In the genomic region with DNA sequence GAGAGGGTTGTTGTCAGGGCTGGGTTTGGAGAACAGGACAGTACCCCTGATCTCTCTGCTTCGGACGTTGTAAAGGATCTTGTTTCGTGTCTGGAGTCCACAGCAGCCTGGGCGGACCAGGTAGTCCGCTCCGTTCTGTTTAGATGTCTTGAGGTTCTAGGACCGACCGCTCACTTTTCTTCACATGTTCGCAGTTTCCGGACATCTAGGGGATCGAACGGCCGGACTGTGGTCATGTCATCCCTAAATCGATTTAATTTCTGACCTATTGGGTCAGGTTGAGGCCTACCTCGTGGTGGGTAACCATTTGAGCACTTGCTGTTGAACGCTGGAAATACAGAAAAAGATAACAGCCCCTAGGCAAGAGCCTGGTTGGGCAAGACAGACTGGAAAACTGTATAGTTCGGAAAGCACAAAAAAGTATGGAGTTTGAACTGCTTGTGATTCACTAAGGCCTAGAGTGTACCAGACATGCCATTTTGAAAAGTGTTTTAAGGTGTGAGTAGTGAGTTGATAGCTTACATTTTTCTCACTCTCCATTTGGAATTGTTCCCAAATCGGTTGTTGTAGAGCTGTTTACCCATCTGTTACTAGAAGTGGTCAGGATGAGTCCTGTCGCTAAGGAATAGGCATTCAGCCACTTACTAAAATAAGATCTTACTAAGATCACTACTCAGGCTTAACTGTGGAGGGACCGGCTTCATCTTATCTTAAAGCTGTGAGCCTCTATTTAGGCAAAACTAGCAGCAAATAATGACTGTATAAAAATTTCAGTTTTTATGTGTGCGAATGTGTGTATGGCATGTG, we compare ENCODE assay signal across 8 mouse cellular contexts. TPM values are rescaled to one million over a fixed set of nuclear protein-coding genes. Genes with fewer than 3 reads are reported as not detected.
DNase-seq lines count a peak whose midpoint lies in the region; ATAC-seq and TF ChIP-seq lines count a peak whose summit lies in the region.

No protein-coding gene starts in this region.

- no peak for TF ChIP-seq EP300 in heart, postnatal 0 days (IDR thresholded peaks at IDR 0.05; ENCODE audit: low read depth)

- no peak for ATAC-seq in heart, postnatal 0 days (ENCODE audit: insufficient read depth, low read depth)
- 0 out of 2 replicates have a peak, but pooled peaks have one; percentile 0 for ATAC-seq in hindbrain, embryonic 14.5 days (ENCODE audit: low FRiP score)
- no peak; the same call in 1 of the 2 replicates for ATAC-seq in midbrain, embryonic 14.5 days (ENCODE audit: low FRiP score, low TSS enrichment)

- no peaks in the 10 kb centered on the region for H3K9me3 ChIP-seq in heart, postnatal 0 days (replicated peaks; ENCODE audit: control insufficient read depth, low read length)
- H3K9me3 ChIP-seq in hindbrain, embryonic 14.5 days (ENCODE audit: control insufficient read depth, low read length): no peaks in the 10 kb centered on the region
- no peaks in the 10 kb centered on the region for H3K9me3 ChIP-seq in midbrain, embryonic 14.5 days (ENCODE audit: control insufficient read depth, low read length)

- H3K4me1 ChIP-seq in heart, postnatal 0 days (ENCODE audit: control insufficient read depth, insufficient read depth): peaks cover 9% of the 10 kb centered on the region
- no peaks in the 10 kb centered on the region; the same call in 1 of the 2 replicates for H3K4me1 ChIP-seq in bone marrow, adult 2 months (ENCODE audit: control insufficient read depth, insufficient read depth, low read length)
- peaks cover 8% of the 10 kb centered on the region for H3K4me1 ChIP-seq in hindbrain, embryonic 14.5 days (replicated peaks; ENCODE audit: control insufficient read depth, insufficient read depth, low read length)
- peaks cover 7% of the 10 kb centered on the region for H3K4me1 ChIP-seq in midbrain, embryonic 14.5 days (ENCODE audit: control insufficient read depth, insufficient read depth, low read length)

- WGBS in heart, postnatal 0 days: 10% methylated on average over 21 of the region's 21 CpGs
- 9% methylated on average over 21 of the region's 21 CpGs for WGBS in bone marrow, adult 2 months
- WGBS in hindbrain, embryonic 14.5 days: 14% methylated on average over 21 of the region's 21 CpGs
- WGBS in midbrain, embryonic 14.5 days: 15% methylated on average over 21 of the region's 21 CpGs

- DNase-seq in heart, postnatal 0 days (ENCODE audit: low spot score): no peak
- no peak for DNase-seq in heart, adult 9 months (ENCODE audit: low spot score in 2 of 2)
- DNase-seq in hindbrain, embryonic 14.5 days (ENCODE audit: low spot score): no peak
- DNase-seq in midbrain, embryonic 14.5 days: no peak
- no peak for DNase-seq in right cerebral cortex, postnatal 10 days (ENCODE audit: low spot score in 2 of 2)
- DNase-seq in thymus, postnatal 0 days (ENCODE audit: low spot score): no peak
- DNase-seq in kidney, postnatal 36 days: no peak

- TF ChIP-seq CTCF in heart, postnatal 0 days (IDR thresholded peaks at IDR 0.05; ENCODE audit: low read depth): no peak
- no peak for TF ChIP-seq CTCF in bone marrow, adult 2 months (IDR thresholded peaks at IDR 0.05; ENCODE audit: control insufficient read depth, insufficient read depth, low read length)

- no peaks in the 10 kb centered on the region for H3K27me3 ChIP-seq in heart, postnatal 0 days (ENCODE audit: control insufficient read depth, insufficient read depth, low read length)
- H3K27me3 ChIP-seq in hindbrain, embryonic 14.5 days (ENCODE audit: control insufficient read depth, insufficient read depth, low read length): no peaks in the 10 kb centered on the region
- no peaks in the 10 kb centered on the region for H3K27me3 ChIP-seq in midbrain, embryonic 14.5 days (ENCODE audit: control insufficient read depth, insufficient read depth, low read length)

- H3K4me2 ChIP-seq in heart, postnatal 0 days (ENCODE audit: low read depth, low read length): peak overlapping the region; percentile 75
- peak overlapping the region; percentile 71 for H3K4me2 ChIP-seq in hindbrain, embryonic 14.5 days (replicated peaks)
- H3K4me2 ChIP-seq in midbrain, embryonic 14.5 days (ENCODE audit: low read length): peak overlapping the region; percentile 72

- H3K4me3 ChIP-seq in heart, postnatal 0 days (ENCODE audit: low read depth, low read length): peak overlapping the region; percentile 69
- peak overlapping the region; percentile 79 for H3K4me3 ChIP-seq in bone marrow, adult 2 months (replicated peaks; ENCODE audit: control insufficient read depth, low read depth, low read length)
- H3K4me3 ChIP-seq in hindbrain, embryonic 14.5 days (replicated peaks; ENCODE audit: low read length): peak overlapping the region; percentile 47
- H3K4me3 ChIP-seq in midbrain, embryonic 14.5 days (replicated peaks; ENCODE audit: low read depth, low read length): peak overlapping the region; percentile 67

- H3K36me3 ChIP-seq in heart, postnatal 0 days (replicated peaks; ENCODE audit: control insufficient read depth, insufficient read depth, low read length): no peaks in the 10 kb centered on the region
- no peaks in the 10 kb centered on the region for H3K36me3 ChIP-seq in hindbrain, embryonic 14.5 days (replicated peaks; ENCODE audit: control insufficient read depth, insufficient read depth)
- no peaks in the 10 kb centered on the region for H3K36me3 ChIP-seq in midbrain, embryonic 14.5 days (ENCODE audit: control insufficient read depth, insufficient read depth, low read length)

- H3K27ac ChIP-seq in heart, postnatal 0 days (ENCODE audit: low read depth): peak overlapping the region; percentile 44; the same call in 1 of the 2 replicates
- peak overlapping the region; percentile 16 for H3K27ac ChIP-seq in bone marrow, adult 2 months (ENCODE audit: control insufficient read depth, insufficient read depth, low read depth, low read length, poor library complexity)
- H3K27ac ChIP-seq in hindbrain, embryonic 14.5 days: peak overlapping the region; percentile 81; the same call in 1 of the 2 replicates
- H3K27ac ChIP-seq in midbrain, embryonic 14.5 days (replicated peaks; ENCODE audit: low read depth, low read length): 0 out of 2 replicates have a peak overlapping the region, but pooled peaks have one; percentile 53

- TF ChIP-seq POLR2A in bone marrow, adult 2 months (IDR thresholded peaks at IDR 0.05; ENCODE audit: borderline replicate concordance, control insufficient read depth, low read depth, low read length): no peak

- H3K9ac ChIP-seq in heart, postnatal 0 days (replicated peaks; ENCODE audit: low read depth, low read length): peak overlapping the region; percentile 66
- H3K9ac ChIP-seq in hindbrain, embryonic 14.5 days: peak overlapping the region; percentile 68
- peak overlapping the region; percentile 76 for H3K9ac ChIP-seq in midbrain, embryonic 14.5 days (replicated peaks; ENCODE audit: low read length)

RNA-seq across cellular contexts. Expression of gene Rab15, which starts 15.3 kb away (rescaled TPM):
- total RNA-seq in heart, postnatal 0 days (2014; rRNA removed; ENCODE audit: low replicate concordance): 1.1 and 10.3 TPM in 2 replicates
- polyA plus RNA-seq in heart, postnatal 0 days (2015; fragmentation: Nextera tagmentation; extraction: Ambion mirVana): 1.6 and 1.7 TPM in 2 replicates
- 2.4 TPM in 1 of 2 replicates, not detected in the other for polyA plus RNA-seq in bone marrow, adult 2 months (2011; ENCODE audit: insufficient read depth, insufficient read length, low replicate concordance, missing spikeins)
- polyA plus RNA-seq in hindbrain, embryonic 14.5 days (2014; fragmentation: Nextera tagmentation; extraction: Ambion mirVana): 35.7 and 44.8 TPM in 2 replicates
- 25.4 and 32.3 TPM in 2 replicates for polyA plus RNA-seq in midbrain, embryonic 14.5 days (2014; fragmentation: Nextera tagmentation; extraction: Ambion mirVana)
- polyA plus RNA-seq in thymus, postnatal 0 days (2015; fragmentation: Nextera tagmentation; extraction: Ambion mirVana): 23.6 and 27.0 TPM in 2 replicates

RNA-seq across cellular contexts. Expression of gene Gpx2, which starts 42.7 kb away (rescaled TPM):
- not detected in 2 replicates for total RNA-seq in heart, postnatal 0 days (2014; rRNA removed; ENCODE audit: low replicate concordance)
- polyA plus RNA-seq in heart, postnatal 0 days (2015; fragmentation: Nextera tagmentation; extraction: Ambion mirVana): 0.49 TPM in 1 of 2 replicates, not detected in the other
- polyA plus RNA-seq in bone marrow, adult 2 months (2011; ENCODE audit: insufficient read depth, insufficient read length, low replicate concordance, missing spikeins): 1.6 TPM in 1 of 2 replicates, not detected in the other
- 0.19 TPM in 1 of 2 replicates, not detected in the other for polyA plus RNA-seq in hindbrain, embryonic 14.5 days (2014; fragmentation: Nextera tagmentation; extraction: Ambion mirVana)
- polyA plus RNA-seq in midbrain, embryonic 14.5 days (2014; fragmentation: Nextera tagmentation; extraction: Ambion mirVana): 0.09 TPM in 1 of 2 replicates, not detected in the other
- polyA plus RNA-seq in thymus, postnatal 0 days (2015; fragmentation: Nextera tagmentation; extraction: Ambion mirVana): 1.7 and 2.1 TPM in 2 replicates

Comparison
In these comparisons a context has a peak if more than half of its experiments do, and no peak if none do; other contexts are left out.
1. H3K27ac ChIP-seq: peak in every context shown above with its lines; median percentile 81 in hindbrain, embryonic 14.5 days; 53 in midbrain, embryonic 14.5 days; 44 in heart, postnatal 0 days; 16 in bone marrow, adult 2 months.